Mouse (Mus musculus): ENCODE results near the gene Snrnp70. TPM values are rescaled to one million over a fixed set of nuclear protein-coding genes. Genes with fewer than 3 reads are reported as not detected.
"Not testable (repeated sequence)": the region's sequence is repeated elsewhere in the genome, so short reads cannot be mapped to it uniquely, and the experiment has no call there.

The Snrnp70 gene
- total RNA-seq, 2 experiments from 2014 or later: 453 to 460 TPM

GRCm38 (mm10) chr7:45369022-45369745 lies 26.4 kb downstream of the Snrnp70 start:
- intact Hi-C loops (cut with DNase I): no loop called here
- DNase-seq: no peak

GRCm38 (mm10) chr7:45368178-45368577 lies 27.4 kb downstream of the Snrnp70 start:
- intact Hi-C loops (cut with DNase I): no loop called here
- no peak for DNase-seq

- intact Hi-C loops (cut with DNase I): no loop called here
- DNase-seq: peak; percentile 98
These were observed 28.3 kb downstream of the Snrnp70 start for GRCm38 (mm10) chr7:45367020-45367880.

- no peak for DNase-seq
- intact Hi-C loops (cut with DNase I): no loop called here
These were observed 28.9 kb downstream of the Snrnp70 start, which contains the start of gene Ppfia3 for GRCm38 (mm10) chr7:45366652-45367019. Gene Ppfia3 (minus strand): TSS chr7:45367019.

- DNase-seq: peak; percentile 45
- intact Hi-C loops (cut with DNase I): no loop called here
These were observed 29.5 kb downstream of the Snrnp70 start for GRCm38 (mm10) chr7:45365742-45366651.

- intact Hi-C loops (cut with DNase I): no loop called here
These were observed 31.6 kb downstream of the Snrnp70 start for GRCm38 (mm10) chr7:45363983-45364382.

GRCm38 (mm10) chr7:45362801-45363200 lies 32.7 kb downstream of the Snrnp70 start:
- peak; percentile 60 for DNase-seq
- intact Hi-C loops (cut with DNase I): no loop called here

More at GRCm38 (mm10) chr7:45363983-45364382, 31.6 kb downstream of the Snrnp70 start:
- DNase-seq: no peak

GRCm38 (mm10) chr7:45361243-45361804 lies 34.2 kb downstream of the Snrnp70 start:
- intact Hi-C loops (cut with DNase I): no loop called here
- DNase-seq: peak; percentile 91

GRCm38 (mm10) chr7:45360404-45361125 lies 35.0 kb downstream of the Snrnp70 start:
- DNase-seq: no peak
- intact Hi-C loops (cut with DNase I): no loop called here

GRCm38 (mm10) chr7:45359081-45359480 lies 36.5 kb downstream of the Snrnp70 start:
- DNase-seq; intact Hi-C loops (cut with DNase I): not testable (repeated sequence)

- intact Hi-C loops (cut with DNase I): no loop called here
- no peak for DNase-seq
These were observed 39.5 kb downstream of the Snrnp70 start for GRCm38 (mm10) chr7:45356087-45356486.

- DNase-seq: no peak
These were observed 40.1 kb downstream of the Snrnp70 start for GRCm38 (mm10) chr7:45355318-45356020.

GRCm38 (mm10) chr7:45353041-45353440 lies 42.5 kb downstream of the Snrnp70 start:
- DNase-seq: no peak
- intact Hi-C loops (cut with DNase I): no loop called here

More at GRCm38 (mm10) chr7:45355318-45356020, 40.1 kb downstream of the Snrnp70 start:
- intact Hi-C loops (cut with DNase I): no loop called here

- no peak for DNase-seq
- intact Hi-C loops (cut with DNase I): no loop called here
These were observed 48.6 kb downstream of the Snrnp70 start for GRCm38 (mm10) chr7:45346905-45347304.

- DNase-seq: no peak
- intact Hi-C loops (cut with DNase I): no loop called here
These were observed 52.0 kb downstream of the Snrnp70 start for GRCm38 (mm10) chr7:45343543-45343942.

GRCm38 (mm10) chr7:45342081-45342480 lies 53.5 kb downstream of the Snrnp70 start:
- intact Hi-C loops (cut with DNase I): no loop called here
- DNase-seq: no peak

- DNase-seq: peak; percentile 87
- intact Hi-C loops (cut with DNase I): no loop called here
These were observed 54.2 kb downstream of the Snrnp70 start for GRCm38 (mm10) chr7:45341303-45341702.

GRCm38 (mm10) chr7:45340669-45341068 lies 54.9 kb downstream of the Snrnp70 start:
- peak; percentile 36 for DNase-seq
- intact Hi-C loops (cut with DNase I): no loop called here

- no peak for DNase-seq
- intact Hi-C loops (cut with DNase I): no loop called here
These were observed 55.5 kb downstream of the Snrnp70 start for GRCm38 (mm10) chr7:45340066-45340442.
